Mouse (Mus musculus) cerebellum, adult 2 months (tissue): ENCODE measurements at regions not wholly inside any gene's neighbourhood (a gene's known extent, or its start where the extent isn't known, plus 50 kb on each side); places are given as distances from the start of the nearest gene placed in this dataset.

ENCODE experiments used
- CTCF ChIP-seq: fragments of 200-500 bp; IDR thresholded peaks from 2 replicates; pipeline ENCODE4 v1.5.1; 2011; ENCODE audit warnings: low read depth, mild to moderate bottlenecking, control low read depth, low read length, moderate library complexity, borderline replicate concordance; ENCODE audit not compliant: insufficient read depth
- POLR2A ChIP-seq: fragments of 200-500 bp; IDR thresholded peaks from 2 replicates; pipeline ENCODE4 v1.6.1; 2011; ENCODE audit warnings: low read length, control low read depth, borderline replicate concordance; ENCODE audit not compliant: insufficient read depth

DNA sequence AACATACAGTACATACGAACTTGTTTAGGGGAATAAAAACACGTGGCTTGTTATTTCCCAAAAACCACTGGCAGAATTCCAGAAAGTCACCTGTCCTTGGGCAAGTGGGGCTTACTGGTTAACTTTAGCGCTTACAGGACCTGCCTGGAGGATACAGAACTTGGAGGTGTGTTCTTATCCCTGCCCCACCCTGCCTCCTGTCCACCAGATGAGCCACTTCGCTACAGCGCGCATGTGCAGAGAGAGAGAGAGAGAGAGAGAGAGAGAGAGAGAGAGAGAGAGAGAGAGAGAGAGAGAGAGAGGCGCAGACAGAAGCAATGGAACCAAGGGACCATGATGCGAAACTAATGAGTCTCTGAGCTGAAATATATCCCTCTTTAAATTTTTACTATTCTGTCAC, 214.7 kb upstream of the Pkdcc start:
- TF ChIP-seq POLR2A: no peak
- TF ChIP-seq CTCF: no peak
